Mouse (Mus musculus) heart, postnatal 25 days (tissue): Measurements from ENCODE around the gene Mpeg1. TPM values are rescaled to one million over a fixed set of nuclear protein-coding genes. Genes with fewer than 3 reads are reported as not detected.

Experiments
- DNase-seq: peaks from one replicate; pipeline ENCODE4 v3.0.0; 2022; ENCODE audit warnings: low spot score
- intact Hi-C: fragments of 180-260 bp; cut with DNase I; formaldehyde crosslinking; loops from one replicate; pipeline ENCODE4 v1.15.1; 2025
- total RNA-seq, 2 experiments: library from RNA; stranded (reverse); gene quantifications; 2 replicates each; pipeline ENCODE4 v1.2.3; 2021

The Mpeg1 gene
- 1 to 10 TPM; 7.4 to 8.3 TPM for total RNA-seq

DNA sequence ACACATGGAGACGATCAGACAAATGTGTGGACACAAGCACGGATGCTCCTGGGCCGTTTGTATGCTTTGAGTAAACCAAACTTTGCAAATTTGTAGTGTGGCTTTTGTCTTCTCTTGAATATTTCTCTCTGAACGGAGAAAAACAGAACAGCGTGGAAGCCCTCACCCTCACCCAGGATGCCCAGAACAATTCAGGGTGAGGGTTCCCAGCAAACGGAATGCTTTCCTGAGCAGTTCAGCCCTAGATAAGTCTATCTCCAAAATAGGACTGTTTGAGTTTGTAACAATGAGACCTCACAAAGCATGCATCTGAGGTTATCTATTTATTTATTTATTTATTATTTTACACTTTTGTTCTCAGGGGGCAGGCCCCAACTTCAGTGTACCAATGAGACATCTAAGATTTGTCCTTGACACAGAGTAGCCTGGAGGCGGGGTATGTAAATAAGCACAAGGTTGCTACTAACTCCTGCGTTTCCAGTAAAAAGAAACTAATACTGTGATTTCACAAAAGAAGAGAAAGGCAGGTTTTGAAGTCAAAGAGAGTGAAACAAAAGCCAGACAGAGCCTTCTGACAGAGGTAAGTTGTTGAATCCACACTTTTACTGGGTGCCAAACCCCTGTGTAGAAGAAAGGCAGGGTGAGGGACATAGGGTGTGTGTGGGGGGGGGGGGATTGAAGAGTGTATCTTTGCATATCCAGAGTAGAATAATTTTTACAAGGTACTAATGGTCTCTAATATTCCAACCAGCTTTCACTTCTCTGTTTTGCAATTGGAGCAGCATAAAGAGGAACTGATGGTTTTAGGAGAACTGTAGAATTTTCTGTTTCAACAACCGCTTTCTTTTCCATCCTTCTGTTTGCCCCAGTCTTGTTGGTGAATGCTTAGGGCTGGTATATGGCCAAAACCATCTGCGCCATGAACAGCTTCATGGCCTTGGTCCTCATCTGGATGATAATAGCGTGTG lies at the start of gene Mpeg1:
Mpeg1 (plus strand) TSS at position 498 of the 968 bp plus-strand sequence.
- intact Hi-C loops = no loop called here
- DNase-seq = no peak

DNA sequence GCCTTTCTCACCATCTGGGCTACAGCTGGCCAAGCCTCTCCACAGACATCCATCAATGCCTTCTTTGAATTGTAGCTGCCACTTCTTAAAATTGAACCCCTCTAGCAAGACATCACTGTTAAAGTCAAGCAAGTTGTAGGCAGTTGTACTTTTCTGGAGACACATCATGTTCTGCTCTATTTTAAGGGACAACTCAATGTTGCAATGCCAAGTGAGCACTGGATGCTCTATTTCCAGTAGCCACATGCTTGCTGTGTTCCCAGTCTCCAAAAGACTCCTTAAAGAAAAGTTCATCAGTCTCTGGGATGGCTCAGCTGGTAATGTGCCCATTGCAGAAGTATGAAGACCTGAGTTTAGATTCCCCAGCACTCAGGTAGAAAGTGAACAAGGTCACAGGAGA lies 46.8 kb upstream of the Mpeg1 start:
- intact Hi-C loops = no loop called here
- no peak for DNase-seq

DNA sequence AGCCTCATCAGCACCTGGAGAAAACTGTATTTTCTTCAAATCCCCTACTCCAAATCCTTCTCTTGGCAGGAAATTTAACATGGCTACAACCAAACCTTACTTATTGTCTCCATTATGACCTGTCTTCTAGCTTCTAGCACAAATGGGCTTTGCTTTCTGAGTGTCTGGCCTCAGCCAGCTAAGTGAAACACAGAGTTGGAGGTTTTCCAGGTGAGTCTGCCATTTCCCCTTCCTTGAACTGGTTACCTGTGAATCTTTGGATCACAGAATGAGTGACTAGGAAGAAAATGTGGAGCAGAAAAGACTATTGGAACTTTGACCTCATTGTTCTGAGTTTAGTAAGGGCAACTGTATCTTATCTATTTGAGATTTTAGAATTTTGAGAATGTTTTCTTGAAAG lies 43.2 kb upstream of the Mpeg1 start, which contains the start of gene Olfr1441:
Olfr1441 (plus strand) TSS at position 73 of the 400 bp plus-strand sequence.
- intact Hi-C loops = no loop called here
- DNase-seq = no peak

DNA sequence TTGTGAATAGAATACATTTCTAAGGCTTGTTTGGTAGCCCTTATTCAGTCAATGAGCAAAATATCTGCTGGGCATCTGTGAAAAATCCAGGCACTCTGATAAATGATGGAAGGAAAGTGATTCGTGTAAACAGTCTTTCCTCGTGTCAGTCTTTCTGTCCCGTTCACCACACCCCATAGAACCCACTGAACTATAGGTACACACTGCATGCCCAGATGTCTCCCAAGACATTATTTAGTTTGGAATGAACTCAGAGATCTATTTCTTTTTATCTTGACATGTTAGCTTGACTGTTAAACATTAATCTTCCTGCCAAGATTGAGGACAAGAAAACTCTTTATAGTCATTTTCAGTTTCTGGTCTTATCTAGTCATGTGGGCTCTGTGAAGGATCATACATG lies 42.3 kb upstream of the Mpeg1 start:
- intact Hi-C loops = no loop called here

DNA sequence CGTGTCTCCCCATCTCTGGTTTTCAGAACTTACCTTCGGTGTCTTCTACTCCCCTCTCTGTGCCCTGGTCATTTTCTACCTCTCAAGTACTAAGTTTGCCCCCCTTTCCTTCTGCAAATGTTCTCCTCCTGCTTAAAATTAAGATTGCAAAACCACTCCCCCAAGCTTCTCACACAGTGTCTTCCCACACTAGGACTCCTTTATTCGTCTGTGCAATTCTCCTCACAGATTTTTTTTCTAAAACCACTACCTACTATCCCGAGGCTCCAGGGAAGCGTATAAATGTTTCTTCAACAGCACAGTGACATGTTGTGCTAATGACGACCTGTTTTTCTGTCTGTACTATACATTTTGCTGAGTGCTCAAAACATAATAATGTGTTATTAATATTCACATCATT lies 40.0 kb upstream of the Mpeg1 start:
- intact Hi-C loops = no loop called here
- DNase-seq = no peak

More for the DNA sequence above, 42.3 kb upstream of the Mpeg1 start:
- no peak for DNase-seq

DNA sequence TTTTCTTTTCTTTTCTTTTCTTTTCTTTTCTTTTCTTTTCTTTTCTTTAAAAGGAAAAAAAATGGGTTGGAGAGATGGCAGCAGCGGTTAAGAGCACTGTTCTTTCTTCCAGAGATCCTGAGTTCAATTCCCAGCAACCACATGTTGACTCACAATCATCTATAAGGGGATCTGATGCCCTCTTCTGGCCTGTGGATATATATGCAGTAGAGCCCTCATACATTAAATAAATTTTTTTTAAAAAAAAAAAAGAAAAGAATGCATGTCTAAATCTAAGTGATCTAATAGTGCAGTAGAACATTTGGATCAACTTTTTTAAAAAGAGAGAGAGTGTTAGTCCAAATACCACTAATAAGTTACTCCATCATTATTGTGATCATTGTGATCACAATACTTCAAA lies 38.9 kb upstream of the Mpeg1 start:
- intact Hi-C loops = no loop called here
- no peak for DNase-seq

DNA sequence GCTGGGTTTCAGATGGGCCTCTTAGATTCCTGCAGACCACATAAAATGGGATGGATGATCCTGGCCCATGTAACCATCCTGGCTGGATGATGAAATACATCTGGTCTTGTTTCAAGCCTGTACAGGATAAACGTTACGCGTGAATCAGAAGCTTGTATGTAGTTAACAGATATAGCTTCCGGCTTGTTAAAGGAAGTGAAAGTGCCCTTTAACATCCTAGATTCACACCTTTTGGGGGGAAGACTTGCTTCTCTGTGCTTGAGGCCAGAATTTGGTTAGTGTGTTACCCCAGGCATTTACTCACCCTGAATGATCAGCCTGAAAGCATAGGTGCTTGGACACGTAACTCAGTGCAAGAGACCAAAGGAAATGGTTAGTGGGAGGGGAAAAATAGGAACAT lies 33.5 kb upstream of the Mpeg1 start:
- DNase-seq = no peak
- intact Hi-C loops = no loop called here

DNA sequence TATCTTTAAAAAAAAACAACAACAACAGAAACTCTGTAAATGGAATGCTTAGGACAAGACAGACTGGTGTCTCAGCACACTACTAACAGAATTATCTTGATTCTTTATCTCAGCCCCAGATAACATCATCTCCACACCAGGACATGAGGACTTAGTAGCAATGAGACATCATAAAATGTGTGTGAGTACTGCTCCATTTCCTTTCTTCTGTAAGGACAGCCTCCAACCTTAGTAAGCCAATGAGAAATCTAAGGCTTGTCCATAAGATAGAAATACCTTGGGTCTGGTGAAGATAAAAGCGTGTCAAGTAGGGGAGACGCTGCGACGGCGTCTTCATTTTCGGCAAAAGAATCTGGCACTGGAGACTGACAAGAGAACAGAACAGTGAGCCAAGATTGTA lies 33.0 kb upstream of the Mpeg1 start, which contains the start of gene Pfpl:
Pfpl (plus strand) TSS at position 301 of the 400 bp plus-strand sequence.
- intact Hi-C loops = no loop called here
- DNase-seq = no peak

DNA sequence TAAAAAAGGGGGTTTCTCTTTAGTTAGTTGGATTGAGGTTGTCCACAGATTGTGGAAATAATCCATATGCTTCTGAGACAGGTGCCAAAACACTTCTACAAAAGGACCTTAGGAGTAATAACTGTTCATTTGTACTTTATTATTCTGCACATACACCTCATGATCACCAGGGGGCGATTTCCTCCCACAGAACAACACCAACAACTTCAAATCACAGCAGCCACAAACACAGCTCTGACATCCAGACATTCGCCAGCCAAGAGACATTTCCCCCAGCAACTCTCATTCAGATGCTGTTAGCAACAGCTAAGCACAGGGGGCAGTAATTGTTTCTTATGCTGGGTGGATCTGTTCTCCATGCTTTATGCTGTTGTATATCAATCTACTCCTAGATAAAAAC lies 27.5 kb upstream of the Mpeg1 start:
- intact Hi-C loops = loop anchor here (5.0 to 10.0 kb wide), 2 partner anchors 69 to 162 kb away; partner anchors contain the start of genes Dtx4 and Gm4952
- peak; percentile 16 for DNase-seq

DNA sequence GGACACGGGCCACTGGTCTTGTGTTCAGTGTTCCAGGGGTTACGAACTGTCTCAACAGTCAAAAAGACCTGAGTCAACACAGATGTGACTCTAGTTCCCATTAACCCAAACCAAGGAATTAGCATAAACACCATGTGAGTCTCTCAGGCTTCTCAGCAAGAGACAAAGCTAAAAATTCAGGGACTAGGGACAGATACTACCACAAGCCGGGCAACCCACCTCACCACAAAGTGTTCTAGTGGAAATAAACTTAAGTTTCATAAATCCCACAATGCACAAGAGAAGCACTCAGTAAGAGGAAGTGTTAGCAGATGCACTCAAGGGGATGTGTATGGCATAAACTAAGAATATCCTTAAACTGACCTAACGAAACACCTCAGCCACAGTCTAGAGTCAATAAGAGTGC lies 25.6 kb upstream of the Mpeg1 start:
- intact Hi-C loops = loop anchor here (10.0 kb wide), 1 partner anchor 160 kb away; the partner anchor contains the start of gene Gm4952
- DNase-seq = no peak

DNA sequence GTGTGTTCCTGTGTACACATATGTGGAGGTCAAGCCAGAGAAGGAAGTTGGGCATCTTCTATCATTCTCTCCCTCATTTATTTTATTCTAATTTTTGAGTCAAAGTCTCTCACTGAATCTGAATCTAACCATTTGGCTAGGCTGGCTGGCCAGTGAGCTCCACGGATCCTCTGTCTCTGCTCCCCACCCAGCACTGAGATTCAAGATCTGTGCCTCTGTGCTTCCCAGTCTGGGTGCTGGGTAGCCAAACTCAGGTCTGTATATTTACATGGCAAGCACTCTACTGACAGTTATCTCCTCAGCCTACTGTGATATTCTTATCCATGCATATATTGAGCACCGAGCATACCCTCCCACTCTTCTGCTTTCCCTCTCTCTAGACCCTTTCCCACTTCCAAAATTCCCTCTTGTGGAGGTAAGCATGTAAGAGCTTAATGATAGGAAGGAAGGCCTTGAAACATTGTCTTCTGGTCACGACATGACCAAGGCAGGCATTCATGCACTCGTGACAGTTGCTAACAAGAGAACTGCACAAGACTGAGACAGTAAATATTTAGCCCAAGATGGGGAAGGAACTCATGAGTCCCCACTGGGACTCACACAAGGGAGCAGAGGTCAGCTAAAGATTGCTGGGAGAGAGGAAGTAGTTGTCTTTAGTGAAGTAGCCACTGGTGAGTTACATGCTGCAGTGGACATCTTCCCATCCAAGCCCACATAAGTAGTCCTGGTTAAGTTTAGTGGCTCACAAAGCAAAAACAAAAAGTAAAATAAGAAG lies 24.6 kb upstream of the Mpeg1 start:
- no peak for DNase-seq
- intact Hi-C loops = loop anchor here (10.0 kb wide), 1 partner anchor 159 kb away; the partner anchor contains the start of gene Gm4952

DNA sequence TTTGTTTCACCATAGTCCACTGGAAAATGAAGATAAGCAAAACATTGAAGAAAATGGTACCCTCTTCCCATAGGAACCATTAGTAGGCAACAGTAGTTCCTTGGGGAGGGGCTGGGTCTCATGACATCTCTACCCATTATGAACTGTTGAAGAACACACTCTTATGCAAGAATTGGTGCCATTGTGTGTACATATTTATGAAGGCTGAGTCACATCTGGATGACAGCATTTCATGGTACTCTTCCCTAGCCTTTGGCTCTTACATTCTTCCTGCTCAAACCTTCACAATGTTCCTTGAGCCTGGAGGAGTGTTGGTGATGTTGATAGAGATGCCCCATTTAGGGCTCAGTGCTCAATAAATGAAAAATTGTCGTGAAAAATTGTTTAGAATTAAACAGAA lies 21.0 kb upstream of the Mpeg1 start:
- intact Hi-C loops = loop anchor here (10.0 kb wide), 1 partner anchor 155 kb away; the partner anchor contains the start of gene Gm4952

DNA sequence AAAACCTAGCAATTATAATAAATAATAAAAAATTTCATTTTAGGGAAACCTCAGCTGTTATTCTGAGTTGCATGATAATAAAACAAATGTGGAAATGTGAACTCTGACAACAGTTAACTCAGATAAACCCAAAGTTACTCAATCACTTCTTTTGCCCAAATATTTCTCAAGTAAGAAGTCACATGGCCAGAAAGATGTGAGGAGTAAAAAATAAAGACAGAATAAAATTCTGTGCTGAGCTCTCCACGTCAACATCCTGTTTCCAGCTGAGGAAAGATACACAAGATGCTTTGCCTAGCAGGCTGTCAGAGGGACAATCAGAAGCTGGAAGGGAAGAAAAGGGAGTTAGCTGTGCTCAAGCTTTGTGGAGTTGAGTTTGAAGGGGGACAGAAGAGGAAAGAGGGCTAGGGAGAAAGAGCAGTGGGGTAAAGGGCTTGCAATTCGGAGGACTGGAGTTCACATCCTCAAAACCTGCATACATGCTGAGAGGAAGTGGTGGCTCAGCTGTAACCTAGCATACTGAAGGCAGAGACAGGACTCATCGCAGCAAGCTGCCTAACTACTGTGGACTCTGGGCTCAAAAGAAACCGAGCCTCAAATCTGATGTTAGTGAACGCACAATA lies 20.4 kb upstream of the Mpeg1 start:
- no peak for DNase-seq
- intact Hi-C loops = no loop called here

More for the DNA sequence above, 21.0 kb upstream of the Mpeg1 start:
- no peak for DNase-seq

DNA sequence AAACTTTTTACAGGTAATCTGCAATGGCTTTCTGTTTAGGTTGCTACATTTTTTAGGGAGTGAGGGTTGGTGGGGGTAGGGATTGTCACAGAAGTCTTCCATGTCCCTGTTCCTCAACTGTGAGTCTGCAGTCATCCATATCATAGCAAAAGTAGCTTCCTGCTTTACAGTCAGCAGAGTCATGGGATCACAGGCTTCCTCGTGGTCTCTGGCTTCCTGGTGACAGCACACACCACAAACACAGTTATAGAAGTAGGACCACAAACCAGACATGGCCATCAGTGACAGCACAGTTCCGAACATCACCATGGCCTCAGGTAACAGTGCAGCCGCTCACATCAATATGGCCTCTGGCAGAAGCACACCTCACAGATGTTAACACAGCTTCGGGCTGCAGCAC lies 18.0 kb upstream of the Mpeg1 start:
- no peak for DNase-seq
- intact Hi-C loops = no loop called here

DNA sequence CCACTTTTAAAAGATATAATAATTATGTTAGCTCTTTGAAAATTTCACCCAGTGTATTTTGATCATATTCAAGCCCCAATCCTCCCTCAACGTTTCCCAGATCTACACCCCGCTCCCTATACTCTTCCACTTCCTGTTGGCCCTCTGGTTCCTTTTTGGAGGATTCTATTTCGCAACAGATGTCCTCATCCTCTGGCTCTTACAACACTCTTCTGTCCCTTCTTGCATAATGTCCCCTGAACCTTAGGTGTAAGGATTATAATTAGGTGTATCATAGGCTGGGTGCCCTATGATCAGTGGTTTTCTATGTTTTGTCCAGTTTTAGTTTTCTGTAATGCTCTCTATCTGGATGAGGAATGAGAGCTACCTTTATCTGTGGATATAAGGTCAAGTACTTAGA lies 15.6 kb upstream of the Mpeg1 start:
- no peak for DNase-seq
- intact Hi-C loops = no loop called here

DNA sequence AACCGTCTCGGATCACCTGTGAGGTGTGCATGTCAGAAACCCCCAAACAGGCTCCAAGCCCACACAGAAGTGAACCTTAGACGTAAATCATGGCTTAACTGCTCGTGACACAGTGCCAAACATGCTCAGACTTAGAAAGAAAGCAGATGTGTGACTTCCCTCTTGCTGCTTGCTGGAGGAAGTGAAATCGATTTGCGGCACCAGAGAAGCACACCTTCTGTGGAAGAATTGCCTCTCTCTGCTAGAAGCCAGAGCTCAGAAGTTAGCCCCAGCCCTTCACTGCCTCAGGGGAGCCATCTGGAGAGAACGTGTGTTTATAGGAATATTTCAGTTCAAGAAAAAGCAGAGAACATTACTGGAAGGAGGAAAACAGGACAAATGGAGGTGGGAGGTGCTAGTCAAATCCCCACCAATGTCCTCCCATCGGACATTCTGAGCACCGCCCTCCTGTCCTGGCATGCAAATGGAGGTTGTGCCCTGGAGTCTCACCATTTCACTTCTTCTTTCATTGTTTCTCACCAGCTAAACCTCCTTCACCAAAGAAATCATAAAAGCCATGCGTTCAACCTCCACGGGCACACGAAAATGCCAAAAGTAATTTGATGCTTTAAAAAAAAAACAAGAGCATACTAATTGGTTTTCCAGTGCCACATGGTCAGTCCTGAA lies 3.0 kb upstream of the Mpeg1 start:
- intact Hi-C loops = no loop called here
- DNase-seq = no peak

DNA sequence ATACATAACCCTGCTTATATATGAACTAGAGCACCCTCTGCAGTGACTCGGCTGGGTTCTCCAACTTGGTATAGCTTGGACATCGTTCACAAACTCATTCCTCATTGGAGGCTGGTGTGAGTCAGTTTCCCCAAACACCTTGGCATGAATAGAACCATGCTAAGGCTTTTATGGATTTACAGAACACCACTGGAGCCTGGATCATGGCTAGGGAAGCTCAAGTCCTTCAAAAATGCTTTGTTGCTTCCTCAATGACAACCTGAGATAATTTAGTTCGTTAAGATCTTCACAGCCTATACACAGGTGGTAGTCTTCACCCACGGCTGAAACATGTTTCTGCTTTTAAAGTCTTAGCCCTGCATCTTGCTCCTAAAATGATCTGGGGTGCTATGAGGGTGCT lies 1.1 kb upstream of the Mpeg1 start:
- DNase-seq = no peak
- intact Hi-C loops = no loop called here

DNA sequence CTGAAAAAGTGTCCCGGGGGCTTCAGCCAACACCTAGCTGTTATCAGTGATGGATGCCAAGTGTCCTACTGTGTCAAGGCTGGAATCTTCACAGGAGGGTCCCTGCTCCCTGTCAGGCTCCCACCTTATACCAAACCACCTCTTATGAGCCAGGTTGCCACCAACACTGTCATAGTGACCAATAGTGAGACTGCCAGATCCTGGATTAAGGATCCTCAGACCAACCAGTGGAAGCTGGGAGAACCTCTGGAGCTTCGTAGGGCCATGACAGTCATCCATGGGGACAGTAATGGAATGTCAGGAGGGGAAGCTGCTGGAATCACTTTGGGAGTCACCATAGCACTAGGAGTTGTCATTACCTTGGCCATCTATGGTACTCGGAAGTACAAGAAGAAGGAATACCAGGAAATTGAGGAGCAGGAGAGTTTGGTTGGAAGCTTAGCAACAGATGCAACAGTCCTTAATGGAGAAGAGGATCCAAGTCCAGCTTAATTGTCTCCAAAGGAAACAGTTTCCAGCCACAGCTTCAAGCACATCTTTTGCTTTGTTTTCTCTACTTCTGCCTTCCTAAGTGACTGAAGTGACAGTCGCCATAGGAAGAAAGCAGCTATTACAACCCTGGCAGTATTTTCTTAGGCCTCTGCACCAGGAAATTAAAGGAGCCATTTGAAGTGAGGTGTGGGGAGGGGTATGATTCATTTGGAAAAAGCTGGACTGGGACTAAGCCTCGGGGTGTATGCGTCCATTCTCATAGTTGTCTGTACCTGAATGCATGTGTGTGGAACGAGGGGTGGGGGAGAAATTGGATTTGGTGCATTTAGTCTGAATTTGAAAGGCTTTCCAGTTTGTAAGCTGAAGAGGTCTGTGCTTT lies 2.5 kb downstream of the Mpeg1 start:
- DNase-seq = no peak
- intact Hi-C loops = no loop called here

DNA sequence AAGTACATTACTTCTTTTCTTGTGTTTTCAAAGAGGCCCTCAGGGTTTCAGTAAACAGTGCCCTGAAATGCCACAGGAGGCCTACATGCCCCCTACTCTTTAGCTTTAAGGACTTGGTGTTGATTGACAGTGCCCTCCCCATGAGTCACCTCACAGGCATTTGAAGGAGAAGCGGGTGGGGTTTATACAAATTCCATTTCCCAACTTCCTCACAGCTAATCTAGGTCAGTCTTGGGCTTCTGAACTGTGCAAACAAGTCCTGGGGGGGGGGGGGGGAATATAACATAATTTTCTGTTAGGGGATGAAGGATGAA lies 3.1 kb downstream of the Mpeg1 start:
- intact Hi-C loops = no loop called here

More for the DNA sequence above, 3.1 kb downstream of the Mpeg1 start:
- DNase-seq = no peak
